Mouse (Mus musculus) limb, embryonic 14.5 days (tissue): Measurements from ENCODE around the gene Zfp689. TPM values are rescaled to one million over a fixed set of nuclear protein-coding genes. Genes with fewer than 3 reads are reported as not detected.

Experiments
- ATAC-seq: fragments of 200-750 bp; cut with Nextera tagmentation; 2 replicates; pipeline ENCODE4 v1.8.0; 2017; ENCODE audit warnings: low read depth, moderate number of reproducible peaks, moderate TSS enrichment; ENCODE audit not compliant: low FRiP score
- DNase-seq: peaks from one replicate; pipeline ENCODE4 v3.0.0-alpha.2; 2015; ENCODE audit warnings: low spot score
- H3K27ac ChIP-seq: fragments of 300-500 bp; sonication (generic); replicated peaks from 2 replicates; pipeline ENCODE4 v1.5.1; 2014; ENCODE audit warnings: low read depth, mild to moderate bottlenecking, low read length, moderate library complexity, mixed read lengths
- H3K27me3 ChIP-seq: fragments of 300-500 bp; sonication (generic); 2 replicates; pipeline ENCODE4 v1.6.1; 2014; ENCODE audit warnings: low read length, mixed read lengths; ENCODE audit not compliant: control insufficient read depth, insufficient read depth
- H3K36me3 ChIP-seq: fragments of 300-500 bp; sonication (generic); 2 replicates; pipeline ENCODE4 v1.6.1; 2014; ENCODE audit warnings: mild to moderate bottlenecking, low read length, moderate library complexity, mixed read lengths; ENCODE audit not compliant: control insufficient read depth, insufficient read depth
- H3K4me1 ChIP-seq: fragments of 300-500 bp; sonication (generic); 2 replicates; pipeline ENCODE4 v1.6.1; 2014; ENCODE audit warnings: antibody characterized with exemption, low read length, mixed read lengths; ENCODE audit not compliant: control insufficient read depth, insufficient read depth
- H3K4me2 ChIP-seq: fragments of 300-500 bp; sonication (generic); replicated peaks from 2 replicates; pipeline ENCODE4 v1.6.1; 2014; ENCODE audit warnings: low read depth, mild to moderate bottlenecking, low read length, moderate library complexity; ENCODE audit not compliant: severe bottlenecking
- H3K4me3 ChIP-seq: fragments of 300-500 bp; sonication (generic); replicated peaks from 2 replicates; pipeline ENCODE4 v1.5.1; 2014; ENCODE audit warnings: low read length
- H3K9ac ChIP-seq: fragments of 300-500 bp; sonication (generic); 2 replicates; pipeline ENCODE4 v1.6.1; 2014; ENCODE audit warnings: mild to moderate bottlenecking, low read depth, low read length, moderate library complexity; ENCODE audit not compliant: severe bottlenecking
- H3K9me3 ChIP-seq: fragments of 300-500 bp; sonication (generic); 2 replicates; pipeline ENCODE4 v1.6.1; 2016; ENCODE audit warnings: low read length; ENCODE audit not compliant: control insufficient read depth
- POLR2A ChIP-seq: fragments of 200-500 bp; IDR thresholded peaks from 2 replicates; pipeline ENCODE4 v1.8.0; 2012; ENCODE audit warnings: inconsistent platforms, mild to moderate bottlenecking, moderate library complexity, borderline replicate concordance; ENCODE audit not compliant: insufficient read depth, insufficient read length; ENCODE audit errors: extremely low read depth
- WGBS: fragments of 180-500 bp; shearing (Covaris S2); extraction: QIAGEN DNeasy Blood & Tissue Kit; methylation state at CpG from one replicate; pipeline ENCODE4 v1.1.7; 2014; 5-methylcytosine and 5-hydroxymethylcytosine counted together
- polyA plus RNA-seq, 2 experiments: library from polyadenylated mRNA; depleted of rRNA in 1 of 2; stranded (reverse) in 1 of 2; unstranded in 1 of 2; fragments of >200 nt; fragmentation: Nextera tagmentation in 1 of 2; extraction: Ambion mirVana in 1 of 2; gene quantifications; 2 replicates each; pipeline versions ENCODE4 v1.2.1 to v1.2.3; 2012 to 2014

The Zfp689 gene
- polyA plus RNA-seq, 2 experiments: 7.7 to 10.2 TPM

GRCm38 (mm10) chr7:127474378-127475070 is 25.6 kb upstream of the Zfp689 start:
- peaks cover 30% of the 10 kb centered on the region for H3K36me3 ChIP-seq
- peaks cover 6% of the 10 kb centered on the region for H3K4me1 ChIP-seq
- no peak for ATAC-seq
- H3K9ac ChIP-seq: no peak overlapping the region
- H3K4me3 ChIP-seq: no peak overlapping the region
- TF ChIP-seq POLR2A: no peak
- 79% methylated on average over 6 of the region's 6 CpGs for WGBS
- H3K27me3 ChIP-seq: no peaks in the 10 kb centered on the region
- H3K4me2 ChIP-seq: no peak overlapping the region
- no peak overlapping the region for H3K27ac ChIP-seq
- no peaks in the 10 kb centered on the region for H3K9me3 ChIP-seq
- DNase-seq: no peak

- Histone ChIP-seq H3K4me2 (no peak overlapping the region), H3K27me3 (no peaks in the 10 kb centered on the region), H3K27ac (no peak overlapping the region), H3K4me3 (no peak overlapping the region), H3K4me1 (peaks cover 8% of the 10 kb centered on the region), H3K9me3 (no peaks in the 10 kb centered on the region), H3K36me3 (peaks cover 33% of the 10 kb centered on the region), H3K9ac (no peak overlapping the region)
- WGBS: 91% methylated on average over 5 of the region's 5 CpGs
- DNase-seq: no peak
- TF ChIP-seq POLR2A: no peak
- no peak for ATAC-seq
These were observed 24.7 kb upstream of the Zfp689 start for GRCm38 (mm10) chr7:127473705-127474104.

GRCm38 (mm10) chr7:127472060-127472459 is 23.1 kb upstream of the Zfp689 start:
- ATAC-seq (no peak), DNase-seq (peak; percentile 32)
- peak overlapping the region; percentile 83 for H3K9ac ChIP-seq
- TF ChIP-seq POLR2A: no peak
- peak overlapping the region; percentile 70 for H3K4me3 ChIP-seq
- no peaks in the 10 kb centered on the region for H3K9me3 ChIP-seq
- peak overlapping the region; percentile 92 for H3K27ac ChIP-seq
- H3K4me1 ChIP-seq: peaks cover 8% of the 10 kb centered on the region
- WGBS: 0% methylated on average over 7 of the region's 7 CpGs
- H3K27me3 ChIP-seq: no peaks in the 10 kb centered on the region
- peaks cover 42% of the 10 kb centered on the region for H3K36me3 ChIP-seq
- peak overlapping the region; percentile 79 for H3K4me2 ChIP-seq

- H3K9ac ChIP-seq: peak overlapping the region; percentile 83
- TF ChIP-seq POLR2A: no peak
- WGBS: under 1% methylated on average over 21 of the region's 25 CpGs
- H3K27me3 ChIP-seq: no peaks in the 10 kb centered on the region
- ATAC-seq (peak; percentile 13), DNase-seq (no peak)
- H3K9me3 ChIP-seq: no peaks in the 10 kb centered on the region
- H3K36me3 ChIP-seq: peaks cover 47% of the 10 kb centered on the region
- peak overlapping the region; percentile 79 for H3K4me2 ChIP-seq
- peaks cover 8% of the 10 kb centered on the region for H3K4me1 ChIP-seq
- H3K4me3 ChIP-seq: peak overlapping the region; percentile 70
- H3K27ac ChIP-seq: peak overlapping the region; percentile 92
These were observed 22.7 kb upstream of the Zfp689 start for GRCm38 (mm10) chr7:127471646-127472010.

- peak; percentile 91 for ATAC-seq
- Histone ChIP-seq H3K36me3 (peaks cover 43% of the 10 kb centered on the region), H3K4me1 (peaks cover 8% of the 10 kb centered on the region), H3K9ac (peak overlapping the region; percentile 83), H3K9me3 (no peaks in the 10 kb centered on the region), H3K4me3 (peak overlapping the region; percentile 70), H3K27me3 (no peaks in the 10 kb centered on the region), H3K27ac (peak overlapping the region; percentile 92), H3K4me2 (peak overlapping the region; percentile 79)
- WGBS: 2% methylated on average over 44 of the region's 46 CpGs
- DNase-seq: peak; percentile 99
- TF ChIP-seq POLR2A: no peak
These were observed 22.0 kb upstream of the Zfp689 start for GRCm38 (mm10) chr7:127470743-127471645.
